Mouse (Mus musculus) myocyte (in vitro differentiated cells): ENCODE measurements around the gene Mpz.

Source experiments
- CEBPB ChIP-seq: IDR thresholded peaks from 2 replicates; pipeline ENCODE4 v1.6.1; 2011; ENCODE audit warnings: mild to moderate bottlenecking, moderate library complexity; ENCODE audit not compliant: poor library complexity, insufficient read depth, severe bottlenecking
- E2F4 ChIP-seq: IDR thresholded peaks from one replicate; pipeline ENCODE4 v1.6.1; 2011; ENCODE audit warnings: mild to moderate bottlenecking, control low read depth, moderate library complexity; ENCODE audit not compliant: insufficient read depth
- MAX ChIP-seq: IDR thresholded peaks from one replicate; pipeline ENCODE4 v1.6.1; 2011; ENCODE audit warnings: low read depth, mild to moderate bottlenecking, control low read depth
- MYOD1 ChIP-seq, 3 experiments: IDR thresholded peaks; one replicate each; pipeline ENCODE4 v1.6.1; 2011; ENCODE audit warnings: control low read depth in 2 of 3, low read depth in 2 of 3, mild to moderate bottlenecking in 2 of 3, moderate library complexity in 1 of 3; ENCODE audit not compliant: insufficient read length in 2 of 3, control insufficient read depth in 1 of 3
- MYOG ChIP-seq, 3 experiments: IDR thresholded peaks; one replicate each; pipeline ENCODE4 v1.6.1; 2011; ENCODE audit warnings: control low read depth in 2 of 3, low read depth in 2 of 3, mild to moderate bottlenecking in 2 of 3; ENCODE audit not compliant: insufficient read length in 2 of 3, control insufficient read depth in 1 of 3, insufficient read depth in 1 of 3
- POLR2A ChIP-seq: IDR thresholded peaks from one replicate; pipeline ENCODE4 v1.6.1; 2011; ENCODE audit warnings: low read depth, mild to moderate bottlenecking, control low read depth, moderate library complexity; ENCODE audit not compliant: insufficient read length
- POLR2AphosphoS2 ChIP-seq: IDR thresholded peaks from one replicate; pipeline ENCODE4 v1.6.1; 2011; ENCODE audit warnings: low read depth, control low read depth; ENCODE audit not compliant: insufficient read length
- REST ChIP-seq: IDR thresholded peaks from one replicate; pipeline ENCODE4 v1.6.1; 2011; ENCODE audit warnings: mild to moderate bottlenecking, control low read depth, moderate library complexity; ENCODE audit not compliant: insufficient read depth, insufficient read length
- SRF ChIP-seq: IDR thresholded peaks from one replicate; pipeline ENCODE4 v1.6.1; 2011; ENCODE audit warnings: low read depth; ENCODE audit not compliant: control insufficient read depth, insufficient read length
- TCF12 ChIP-seq: IDR thresholded peaks from one replicate; pipeline ENCODE4 v1.6.1; 2011; ENCODE audit warnings: mild to moderate bottlenecking, control low read depth; ENCODE audit not compliant: poor library complexity, insufficient read depth, severe bottlenecking
- TCF3 ChIP-seq: IDR thresholded peaks from one replicate; pipeline ENCODE4 v1.6.1; 2011; ENCODE audit warnings: low read depth, control low read depth; ENCODE audit not compliant: insufficient read length
- USF1 ChIP-seq: IDR thresholded peaks from one replicate; pipeline ENCODE4 v1.6.1; 2011; ENCODE audit warnings: low read depth, mild to moderate bottlenecking, control low read depth, moderate library complexity

DNA sequence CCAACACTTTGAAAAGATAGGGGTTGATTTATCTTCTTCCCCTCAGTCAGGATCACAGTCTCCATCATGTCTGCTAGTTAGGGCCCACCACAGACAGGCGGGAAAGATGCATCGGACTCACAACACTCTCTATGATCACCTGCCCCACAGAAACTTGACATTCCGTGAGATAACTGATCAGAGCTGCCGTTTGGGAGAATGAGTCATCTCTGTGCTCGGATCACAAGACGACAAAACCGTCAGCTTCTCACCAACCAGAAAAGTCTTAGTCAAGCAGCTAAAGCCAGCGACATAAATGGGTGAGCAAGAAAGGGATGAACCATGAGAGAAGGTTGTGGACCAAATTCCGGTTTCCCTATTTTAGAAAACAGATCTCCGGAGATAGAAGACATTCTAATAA, 41.8 kb downstream of the Mpz start:
- TF ChIP-seq POLR2AphosphoS2 (no peak), E2F4 (no peak), POLR2A (no peak), MYOG (IDR thresholded peaks at IDR 0.05; ENCODE audit: control insufficient read depth in 1 of 3, insufficient read depth in 1 of 3, insufficient read length in 2 of 3, low read depth in 2 of 3) (no peak), MYOD1 (IDR thresholded peaks at IDR 0.05; ENCODE audit: control insufficient read depth in 1 of 3, insufficient read length in 2 of 3, low read depth in 2 of 3) (no peak), MAX (no peak), TCF12 (no peak), CEBPB (no peak), USF1 (no peak), TCF3 (no peak), REST (no peak), SRF (no peak)
